Mouse (Mus musculus) adrenal gland (tissue): ENCODE measurements around the gene Csn3.

ENCODE experiments used
- intact Hi-C: fragments of 180-260 bp; cut with DNase I; formaldehyde crosslinking; loops from one replicate; pipeline ENCODE4 v1.15.1; 2025
- long read RNA-seq, 2 experiments: library from polyadenylated mRNA; unstranded; transcript quantifications; one replicate each; pipeline ENCODE4 v2.0.0; 2020; ENCODE audit warnings: borderline replicate concordance in 1 of 2; ENCODE audit not compliant: insufficient replicate concordance in 1 of 2

Gene Csn3
- long read RNA-seq, experiment 1, partial matches to known transcripts: 0 of 1 reads
- long read RNA-seq, experiment 1, other reads (novel, unspliced or antisense): 1 of 1 reads
- long read RNA-seq, experiment 2: 0 reads

- intact Hi-C loops: no loop called here
These were observed at the start of gene Csn3 for GRCm38 (mm10) chr5:87925372-87925771. Gene Csn3, plus strand, starts transcription at chr5:87925579.

GRCm38 (mm10) chr5:87884729-87885128, 40.6 kb upstream of the Csn3 start, which contains the start of gene Odam:
Gene Odam, plus strand, starts transcription at chr5:87885029.
- intact Hi-C loops: no loop called here

- intact Hi-C loops: no loop called here
These were observed 6.2 kb downstream of the Csn3 start for GRCm38 (mm10) chr5:87931603-87932002.

GRCm38 (mm10) chr5:87940752-87941151, 15.4 kb downstream of the Csn3 start:
- intact Hi-C loops: no loop called here

- intact Hi-C loops: no loop called here
These were observed 17.1 kb downstream of the Csn3 start for GRCm38 (mm10) chr5:87942515-87942914.

GRCm38 (mm10) chr5:87951836-87952235, 26.5 kb downstream of the Csn3 start:
- intact Hi-C loops: no loop called here

GRCm38 (mm10) chr5:87969201-87969600, 43.8 kb downstream of the Csn3 start, which contains the start of the genes 2310003L06Rik and Gm28434:
Gene 2310003L06Rik, plus strand, starts transcription at chr5:87969459.
Gene Gm28434, plus strand, starts transcription at chr5:87969517.
- intact Hi-C loops: no loop called here

- intact Hi-C loops: no loop called here
These were observed 53.8 kb downstream of the Csn3 start, which contains the start of gene Cabs1 for GRCm38 (mm10) chr5:87979139-87979538. Gene Cabs1, plus strand, starts transcription at chr5:87979439.
